Mouse (Mus musculus): ENCODE measurements at regions not wholly inside any gene's neighbourhood (a gene's known extent, or its start where the extent isn't known, plus 50 kb on each side); places are given as distances from the start of the nearest gene placed in this dataset.

DNA sequence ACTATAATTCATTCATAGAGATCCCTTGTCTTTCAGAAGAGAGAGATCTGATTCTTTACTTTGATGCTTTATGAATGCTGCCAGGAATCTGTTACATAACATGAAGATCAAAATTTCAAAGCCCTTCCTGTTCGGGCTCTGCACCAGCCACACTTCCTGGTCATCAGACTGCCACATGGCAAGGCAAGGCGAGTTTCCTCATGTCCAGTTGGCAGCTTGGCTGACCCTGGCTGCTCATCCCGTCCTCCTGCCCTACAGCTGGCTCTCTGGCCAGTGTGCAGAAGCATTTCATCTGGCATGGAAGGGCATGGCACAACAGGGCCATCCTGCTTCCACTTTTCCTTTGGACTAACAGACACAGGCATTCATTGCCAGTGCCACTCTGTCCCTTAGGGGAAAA is 292.2 kb upstream of the Slc24a5 start:
- DNase-seq (ENCODE audit: low read depth, low spot score), result no peak

DNA sequence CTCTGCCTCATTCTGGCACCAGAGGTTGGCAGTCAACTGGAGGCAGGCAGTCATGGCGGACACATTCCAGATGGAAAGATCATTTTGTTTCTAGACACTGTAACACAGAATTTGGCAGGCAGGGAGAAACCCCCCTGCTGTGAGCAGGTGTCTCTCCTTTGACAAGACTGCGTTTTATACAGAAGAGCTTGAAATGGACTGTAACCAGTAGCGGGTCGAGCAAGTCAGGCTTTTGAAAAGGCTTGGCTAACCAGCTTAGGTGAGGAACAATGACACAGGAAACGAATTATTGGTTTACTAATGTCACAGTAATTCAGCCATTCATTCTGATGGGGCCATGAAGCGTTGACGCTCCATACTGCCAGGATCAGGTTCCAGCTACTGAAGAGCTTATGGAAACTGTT is 275.3 kb upstream of the Slc24a5 start:
- DNase-seq (ENCODE audit: low read depth, low spot score), result no peak

DNA sequence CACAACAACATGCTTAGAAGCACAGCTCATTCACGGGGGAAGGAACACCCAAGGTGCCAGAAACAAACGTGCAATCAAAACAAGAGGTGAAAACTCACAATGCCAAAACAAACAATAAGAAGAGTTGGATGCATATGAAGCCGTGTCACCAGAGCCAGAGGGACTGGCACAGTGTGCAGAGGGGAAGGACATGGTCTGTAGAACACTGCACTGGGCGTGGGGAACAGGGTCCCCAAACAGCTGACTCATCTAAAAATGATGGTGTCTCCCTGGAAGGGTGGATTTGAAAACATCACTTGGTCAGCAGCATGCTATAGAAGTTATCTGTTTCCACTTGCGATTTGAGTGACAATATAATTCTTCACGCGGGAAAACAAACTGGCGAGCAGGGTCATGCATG is 256.2 kb upstream of the Slc24a5 start:
- no peak for DNase-seq (ENCODE audit: low read depth, low spot score)

DNA sequence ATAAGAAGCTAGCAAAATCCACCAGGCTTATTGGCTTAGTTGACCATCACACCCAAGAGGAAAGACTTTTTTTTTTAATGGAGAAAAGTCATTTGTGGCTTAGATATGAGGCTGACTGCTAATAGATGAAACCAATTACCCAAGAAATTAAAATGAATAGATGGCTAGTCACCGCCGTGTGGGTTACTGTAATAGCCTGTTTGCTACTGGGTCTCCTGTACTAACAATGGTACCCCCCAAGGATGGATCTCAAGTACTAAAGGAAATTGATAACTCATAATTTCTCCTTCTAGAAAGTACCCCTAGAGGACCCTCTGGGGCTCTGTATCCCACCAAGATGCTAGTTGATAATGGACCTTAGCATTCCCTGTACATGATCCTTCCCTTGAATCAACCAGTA is 251.1 kb upstream of the Slc24a5 start:
- no peak for DNase-seq (ENCODE audit: low read depth, low spot score)

DNA sequence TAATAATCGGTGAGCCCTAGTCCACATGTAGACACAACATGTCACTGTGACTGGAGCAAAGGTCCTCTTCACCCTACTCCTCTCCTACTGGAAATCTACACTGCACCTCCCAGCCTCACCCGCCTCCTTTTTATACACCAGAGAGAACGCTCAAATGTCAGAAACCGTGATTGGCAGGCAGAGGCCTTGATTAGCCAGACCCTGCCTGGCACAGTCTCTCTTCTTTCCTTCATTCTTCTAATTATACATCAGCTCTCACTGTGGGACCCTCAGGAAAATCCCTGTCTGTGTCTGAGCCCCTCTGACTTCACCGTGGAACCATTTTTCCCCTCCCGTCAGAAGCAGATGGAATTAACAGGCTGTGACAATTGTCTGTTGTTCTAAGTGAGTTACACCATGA is 248.1 kb upstream of the Slc24a5 start:
- no peak for DNase-seq (ENCODE audit: low read depth, low spot score)

DNA sequence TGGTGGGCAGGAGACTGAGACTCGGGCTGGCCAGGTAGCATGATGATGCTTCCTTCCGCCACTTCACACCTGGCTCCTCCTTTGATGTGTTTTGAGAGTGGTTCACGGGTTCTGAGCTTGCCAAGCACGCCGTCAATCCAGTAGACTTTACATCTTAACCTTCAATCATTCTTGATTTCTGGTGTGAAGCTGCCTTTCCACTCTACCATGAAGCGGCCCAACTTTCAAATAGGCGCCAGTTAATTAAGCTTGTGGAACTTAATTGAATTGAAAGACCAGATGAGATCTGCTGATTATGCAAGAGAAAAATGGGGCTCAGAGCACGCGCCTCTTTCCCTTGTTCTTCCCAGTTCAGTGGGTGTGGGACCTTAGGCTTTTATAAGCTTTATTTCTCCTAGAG is 247.1 kb upstream of the Slc24a5 start:
- no peak for DNase-seq (ENCODE audit: low read depth, low spot score)

DNA sequence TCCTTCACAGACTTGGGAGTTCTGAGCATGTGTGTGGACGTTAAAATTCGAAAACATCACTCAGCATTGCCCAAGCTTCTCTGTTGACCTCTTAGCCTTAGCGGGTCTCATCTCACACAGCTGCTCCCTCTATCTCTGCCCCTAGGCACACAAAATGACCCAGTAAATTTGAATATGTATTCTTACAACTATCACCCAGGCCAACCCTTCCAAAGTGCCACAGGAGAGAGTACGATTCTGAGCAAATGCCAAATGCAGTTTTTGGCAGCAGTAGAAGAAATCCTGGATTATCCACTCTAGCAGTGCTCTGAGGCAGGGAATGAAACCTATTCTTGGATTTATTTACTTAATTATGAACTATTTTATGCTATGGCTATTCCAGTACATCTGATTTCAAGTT is 246.6 kb upstream of the Slc24a5 start:
- no peak for DNase-seq (ENCODE audit: low read depth, low spot score)

DNA sequence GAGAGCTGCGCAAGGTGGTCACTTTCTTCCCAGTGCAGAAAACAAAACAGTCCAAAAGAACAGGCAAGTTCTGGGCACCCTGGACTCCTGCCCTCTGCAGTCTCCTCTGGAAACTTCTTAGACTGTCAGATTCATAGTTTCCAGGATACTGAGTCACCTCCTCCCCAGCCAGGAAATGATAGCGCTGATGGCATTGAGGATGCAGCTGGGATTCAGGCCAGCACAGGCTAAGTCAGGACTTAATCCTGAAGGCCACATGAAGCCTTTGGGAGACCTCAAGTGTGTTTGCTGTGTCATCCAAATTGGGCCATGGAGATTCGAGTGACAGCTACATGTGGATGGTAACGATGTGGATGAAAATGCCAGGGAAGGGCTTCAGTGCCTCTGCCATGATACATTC is 219.1 kb upstream of the Slc24a5 start:
- no peak for DNase-seq (ENCODE audit: low read depth, low spot score)

DNA sequence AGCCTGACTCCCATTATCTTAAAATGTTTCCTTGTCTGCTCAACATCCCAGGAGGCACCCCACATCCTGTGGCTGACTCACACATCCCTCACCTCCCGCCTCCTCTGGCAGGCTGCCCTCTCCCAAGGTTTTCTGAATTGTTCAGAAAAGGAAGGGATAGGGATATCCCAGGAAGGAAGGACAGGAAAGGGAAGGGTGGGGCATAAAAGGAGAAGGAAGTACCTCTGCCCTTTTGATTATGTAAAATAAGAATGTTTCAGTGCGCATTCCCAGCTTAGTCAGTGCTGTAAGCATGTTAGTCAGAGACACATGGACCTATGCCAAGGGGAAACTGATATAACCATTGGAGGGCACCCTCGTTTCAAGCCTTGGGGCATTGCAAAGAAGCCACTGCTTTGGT is 209.4 kb upstream of the Slc24a5 start:
- DNase-seq (ENCODE audit: low read depth, low spot score), result no peak

DNA sequence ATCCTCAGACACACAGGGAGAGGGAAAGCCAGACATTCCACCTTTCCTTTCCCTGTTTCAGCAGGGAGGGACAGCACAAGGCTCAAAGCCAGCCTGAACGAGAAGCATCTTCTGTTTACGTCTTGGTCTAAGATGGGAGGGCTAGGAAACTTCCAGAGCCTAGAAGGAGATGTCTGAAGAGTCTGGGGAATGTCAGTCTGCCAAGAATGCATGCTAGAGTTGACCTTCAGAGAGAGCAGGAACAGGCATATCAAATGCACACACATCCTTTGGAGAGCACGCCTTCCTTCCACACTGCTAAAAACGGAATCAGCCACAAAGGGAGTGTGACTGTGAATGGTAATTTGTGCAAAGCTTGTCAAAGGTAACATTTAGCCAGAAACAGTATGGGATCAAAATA is 179.7 kb upstream of the Slc24a5 start:
- DNase-seq (ENCODE audit: low read depth, low spot score), result no peak

DNA sequence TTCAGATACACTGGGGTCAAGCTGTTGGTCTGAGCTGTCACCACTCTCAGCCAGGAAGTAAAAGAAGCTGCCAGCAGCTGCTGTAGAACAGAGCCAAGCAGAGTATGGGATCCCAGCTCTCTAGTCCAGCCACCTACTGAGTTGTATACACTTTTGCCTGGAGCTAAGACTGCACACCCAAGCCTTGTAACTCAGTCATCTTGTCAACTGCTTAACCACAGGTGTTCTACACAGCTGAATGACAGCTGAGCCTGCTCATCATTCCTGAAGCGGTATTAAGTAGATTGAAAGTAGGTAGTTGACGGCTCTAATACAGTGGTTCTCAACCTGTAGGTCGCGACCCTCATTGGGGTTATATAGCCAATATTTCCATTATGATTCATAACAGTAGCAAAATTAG is 172.9 kb upstream of the Slc24a5 start:
- DNase-seq (ENCODE audit: low read depth, low spot score), result no peak

DNA sequence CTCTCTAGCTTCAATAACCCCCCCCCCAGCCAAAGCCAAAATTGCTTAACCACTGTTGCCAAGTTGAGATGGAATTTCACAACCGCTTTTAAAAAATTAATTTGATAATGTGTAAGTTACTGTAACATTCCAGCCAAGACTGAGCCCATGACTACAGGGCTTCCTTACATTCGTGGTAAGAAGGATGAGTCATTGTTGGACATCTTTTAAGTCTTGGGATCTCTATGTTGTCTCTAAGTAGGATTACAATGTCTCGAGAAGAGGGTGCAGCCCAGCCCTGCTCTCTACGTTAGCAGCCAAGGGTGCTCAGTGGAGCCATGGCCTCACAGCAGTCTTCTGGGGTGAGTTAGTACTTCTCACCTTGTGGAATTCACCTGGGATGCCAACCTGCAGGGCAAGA is 164.4 kb upstream of the Slc24a5 start:
- DNase-seq (ENCODE audit: low read depth, low spot score), result no peak

DNA sequence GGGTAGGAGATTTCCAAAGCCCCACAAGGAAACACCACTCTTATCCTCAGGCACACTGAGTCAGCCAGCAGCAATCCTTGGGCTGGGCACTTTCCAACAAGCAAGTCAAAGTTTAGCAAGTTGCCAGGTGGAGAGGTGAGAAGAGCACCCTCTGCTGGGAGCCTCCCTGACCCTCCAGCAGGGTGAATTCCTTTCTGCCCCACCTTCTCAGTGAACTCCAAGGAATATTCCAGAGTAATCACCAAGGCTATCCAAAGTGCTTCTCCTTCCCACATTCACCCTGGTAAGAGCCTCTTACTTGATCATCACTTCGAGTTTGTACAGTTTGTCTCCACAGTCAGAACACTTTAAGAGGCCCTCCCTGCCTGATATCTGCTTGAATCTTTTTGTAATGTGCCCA is 162.8 kb upstream of the Slc24a5 start:
- DNase-seq (ENCODE audit: low read depth, low spot score), result no peak

DNA sequence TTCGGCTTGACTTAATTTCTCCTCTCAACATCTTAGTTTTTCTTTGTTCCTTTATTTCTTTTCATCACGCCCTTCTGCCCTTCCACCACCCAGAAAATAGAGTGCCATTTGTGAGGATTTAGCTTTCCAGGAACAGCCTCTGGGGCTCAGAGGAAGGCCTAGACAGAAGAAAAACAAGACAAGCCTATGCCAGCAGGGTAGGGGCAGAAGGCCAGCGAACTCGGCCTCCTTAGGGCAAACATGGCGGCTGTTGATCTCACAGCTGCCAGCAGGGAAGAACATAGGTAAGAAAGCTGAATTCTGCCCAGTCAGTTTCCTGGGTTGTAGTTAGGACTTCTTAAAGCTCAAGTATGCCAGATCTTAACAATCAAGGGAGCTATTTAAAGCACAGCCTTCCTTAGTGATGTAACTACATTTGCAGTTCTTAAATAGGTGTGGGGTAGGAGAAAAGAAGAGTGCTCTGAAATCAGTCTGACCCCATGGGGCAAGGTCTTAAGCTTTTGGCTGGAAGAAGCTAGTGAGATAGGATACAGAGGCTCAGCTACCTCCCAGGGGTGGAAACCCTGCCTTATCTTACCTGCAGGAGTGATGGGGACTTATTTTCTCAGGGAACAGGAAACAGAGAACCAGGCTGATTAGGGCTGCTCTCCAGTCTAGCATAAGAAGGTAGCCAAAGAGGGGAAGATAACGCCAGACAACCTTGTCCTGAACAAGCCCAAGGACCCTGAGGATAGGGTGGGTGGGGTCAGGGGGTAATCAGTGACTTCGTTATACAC is 148.8 kb upstream of the Slc24a5 start:
- DNase-seq (ENCODE audit: low read depth, low spot score), result no peak

DNA sequence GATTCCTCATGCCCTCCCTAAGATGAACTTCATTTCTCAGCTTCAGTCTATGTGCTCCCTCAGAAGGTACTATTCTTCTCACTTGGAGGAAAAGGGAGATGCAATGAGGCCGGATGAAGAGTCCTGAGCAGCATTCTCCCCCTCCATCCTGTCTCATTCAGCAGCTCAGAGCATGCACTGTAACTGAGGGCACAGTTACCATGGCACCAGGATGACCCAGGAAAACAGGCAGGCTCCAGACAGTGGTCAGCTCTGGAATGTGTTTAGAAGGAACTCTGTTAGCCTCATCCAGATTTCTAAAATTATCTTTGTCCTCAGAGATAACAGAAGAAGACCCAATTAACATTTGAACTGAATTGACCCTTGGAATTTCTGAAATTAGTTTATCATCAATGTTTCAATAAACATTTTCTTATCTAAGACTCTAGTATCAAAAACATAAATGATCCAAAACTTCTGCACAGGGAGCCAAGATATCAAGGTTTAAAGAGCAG is 148.1 kb upstream of the Slc24a5 start:
- DNase-seq (ENCODE audit: low read depth, low spot score), result no peak

DNA sequence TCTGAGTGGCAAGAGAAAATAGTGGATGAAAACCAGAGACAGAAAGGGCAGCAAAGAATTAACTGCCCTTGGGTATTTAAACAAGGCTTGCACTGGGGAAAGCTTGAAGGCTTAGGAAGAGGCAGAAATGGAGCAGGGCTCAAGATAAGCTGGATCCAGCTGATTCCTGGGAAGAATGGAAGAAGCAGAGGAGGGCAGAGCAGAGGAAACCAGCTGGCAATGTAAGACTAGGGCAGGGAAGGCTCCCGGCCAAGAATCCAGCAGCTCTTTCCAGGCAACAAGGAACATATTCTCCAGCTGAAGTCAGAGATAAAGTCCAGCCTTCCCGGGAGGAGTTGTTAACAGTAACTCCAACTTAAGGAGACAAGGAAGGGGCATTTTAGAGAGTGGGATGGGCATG is 147.7 kb upstream of the Slc24a5 start:
- DNase-seq (ENCODE audit: low read depth, low spot score), result no peak

DNA sequence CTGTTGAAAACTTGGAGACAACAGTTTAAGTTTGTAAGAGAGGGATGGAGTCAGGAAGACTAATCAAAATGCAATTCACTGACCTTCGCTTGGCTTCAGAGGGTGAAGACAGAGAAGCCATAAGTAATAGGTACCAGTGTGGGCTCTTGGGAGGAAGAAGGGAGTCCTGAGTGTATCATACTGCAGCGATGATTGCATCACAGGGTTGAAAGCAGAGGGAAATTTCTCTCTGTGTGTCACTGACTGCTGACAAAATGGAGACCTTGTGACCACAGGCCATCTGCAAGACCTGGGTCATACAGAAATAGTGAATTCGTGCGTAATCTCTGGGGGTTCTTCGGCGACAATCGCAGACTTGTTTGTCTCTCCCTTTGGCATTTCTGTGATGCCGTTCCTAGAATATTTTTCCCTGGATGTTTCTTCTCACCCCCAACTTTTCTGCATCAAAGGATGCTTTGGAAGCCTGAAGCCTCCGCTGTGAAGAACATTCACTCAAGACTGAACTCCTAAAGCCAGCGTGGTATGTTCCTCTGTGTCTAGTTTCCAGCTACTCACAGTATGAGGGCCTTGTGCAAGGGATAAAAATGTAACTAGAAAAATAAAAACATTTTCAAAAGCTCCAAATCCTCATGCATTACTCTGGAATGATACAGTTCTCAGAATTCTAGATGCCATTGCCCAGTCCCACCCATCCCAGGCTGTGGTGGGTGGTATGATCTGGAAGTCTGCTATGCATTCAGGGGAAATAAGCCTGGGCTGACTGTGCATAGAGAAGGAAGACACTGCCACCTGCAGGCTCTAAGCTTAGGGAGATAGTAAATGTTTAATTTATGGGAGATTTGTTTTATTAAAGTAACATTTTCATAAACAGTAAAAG is 139.8 kb upstream of the Slc24a5 start:
- DNase-seq (ENCODE audit: low read depth, low spot score), result peak; percentile 36

DNA sequence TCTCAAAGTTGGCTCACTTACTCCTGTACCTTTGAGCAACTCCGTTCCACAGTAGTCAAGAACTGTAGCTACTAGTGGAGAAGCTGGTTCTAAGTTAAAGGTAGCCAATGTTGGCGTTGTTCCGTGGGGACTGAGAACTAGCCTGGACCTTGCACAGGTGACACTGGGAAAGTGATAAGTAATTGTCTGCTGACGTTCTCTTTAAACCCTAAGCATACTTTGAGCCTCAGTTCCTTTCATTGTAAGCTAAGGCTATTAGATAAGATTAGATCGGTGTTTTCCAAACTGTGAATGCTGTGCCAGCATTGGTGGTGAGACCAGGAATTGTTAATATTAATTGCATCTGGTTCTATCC is 139.2 kb upstream of the Slc24a5 start:
- no peak for DNase-seq (ENCODE audit: low read depth, low spot score)

DNA sequence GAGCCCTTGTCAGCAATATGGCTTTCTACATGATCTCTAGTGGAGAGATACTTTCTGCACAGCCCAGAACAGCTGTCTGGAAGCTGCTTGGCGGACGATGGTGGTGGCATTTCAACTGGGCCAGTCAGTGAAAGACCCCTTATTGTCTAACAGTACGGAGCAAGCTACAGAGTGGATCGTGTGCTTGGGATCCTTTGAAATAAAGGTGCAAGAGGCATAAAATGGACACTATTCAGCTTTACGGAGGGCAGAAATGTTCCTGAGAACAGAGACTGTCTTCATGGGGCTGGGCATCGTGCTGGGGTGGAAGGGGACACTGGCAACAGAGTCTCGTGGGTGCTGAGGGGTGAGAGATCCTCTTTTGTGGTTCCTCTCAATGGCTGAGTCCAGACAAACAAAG is 137.2 kb upstream of the Slc24a5 start:
- DNase-seq (ENCODE audit: low read depth, low spot score), result no peak

DNA sequence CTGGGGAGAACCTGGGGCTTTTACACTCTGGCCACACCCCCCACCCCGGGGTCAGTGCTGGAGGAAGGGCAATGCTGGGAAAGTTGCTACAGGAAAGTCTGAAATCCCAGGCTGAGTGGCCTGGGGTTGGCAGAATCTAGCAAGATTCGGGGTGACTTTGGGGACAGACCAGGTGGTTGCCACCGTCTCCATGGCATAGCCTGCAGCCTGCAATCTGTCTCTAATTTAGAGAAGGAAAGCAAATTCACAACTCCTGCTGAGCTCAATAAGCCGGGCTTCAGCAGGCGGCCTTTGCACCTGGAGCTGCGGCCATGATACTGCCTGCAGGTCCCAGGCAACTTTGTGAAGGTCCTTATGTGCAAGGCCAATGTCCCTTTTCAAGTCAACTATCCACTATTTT is 135.4 kb upstream of the Slc24a5 start:
- no peak for DNase-seq (ENCODE audit: low read depth, low spot score)

DNA sequence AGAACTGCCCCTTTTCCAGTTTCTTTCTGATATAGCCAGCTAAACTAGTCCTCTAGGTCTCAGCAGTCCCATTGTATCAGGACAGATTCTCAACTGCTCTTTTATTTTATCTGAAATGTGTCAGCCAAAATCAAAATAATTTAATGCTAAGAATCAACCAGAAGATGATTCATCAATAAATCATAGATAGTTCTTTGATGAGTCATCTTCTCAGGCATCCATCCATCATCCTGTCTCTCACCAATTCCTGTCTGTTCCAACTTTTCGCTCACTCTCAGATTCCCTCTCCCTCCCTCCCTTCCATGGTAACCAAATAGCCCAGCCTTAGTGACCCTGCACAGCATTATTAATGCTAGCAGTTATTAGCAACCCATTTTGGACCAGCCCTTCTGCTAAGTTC is 134.0 kb upstream of the Slc24a5 start:
- DNase-seq (ENCODE audit: low read depth, low spot score), result no peak

DNA sequence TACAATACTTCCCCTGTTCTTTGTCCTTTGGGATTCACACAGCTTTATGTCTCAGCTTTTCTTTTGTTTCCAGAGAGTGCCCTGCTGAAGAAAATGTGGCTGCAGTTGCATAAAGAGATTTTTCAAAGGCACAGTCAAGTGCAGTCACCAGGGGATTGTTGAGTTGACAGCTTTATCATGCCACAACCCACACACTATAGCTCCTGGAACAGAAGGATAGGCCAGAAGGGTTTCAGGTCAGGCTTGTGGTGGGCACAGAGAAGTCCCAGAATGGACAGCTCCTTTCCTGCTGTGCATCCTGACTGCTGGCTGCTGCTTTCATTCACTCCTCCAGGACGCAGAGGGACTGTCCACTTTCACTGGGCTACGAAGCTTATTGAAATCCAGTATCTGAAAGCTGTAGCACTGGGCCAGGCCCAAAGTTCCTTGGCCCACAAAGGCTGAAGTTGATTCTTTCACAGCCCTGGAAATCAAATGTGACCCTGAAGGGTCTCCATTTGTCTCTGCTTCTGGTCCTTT is 119.6 kb upstream of the Slc24a5 start:
- no peak for DNase-seq (ENCODE audit: low read depth, low spot score)

DNA sequence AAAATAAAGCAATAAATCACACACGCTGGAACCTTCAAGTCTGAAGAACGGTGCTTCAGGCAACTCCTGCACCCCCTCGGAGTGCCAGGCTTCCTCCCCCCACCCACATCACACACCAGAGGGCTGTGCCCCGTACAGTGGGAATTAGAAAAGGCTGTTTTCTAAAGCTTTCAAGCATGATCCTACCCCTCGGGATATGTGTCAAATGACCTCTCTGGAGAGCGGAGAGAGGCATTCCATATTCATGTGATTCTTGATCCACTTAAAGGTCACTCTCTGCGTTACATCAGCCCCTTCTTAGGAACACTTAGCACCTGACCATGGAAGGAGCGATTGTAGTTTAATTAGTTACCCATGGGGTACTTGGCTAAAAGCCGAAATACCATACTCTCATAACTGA is 119.1 kb upstream of the Slc24a5 start:
- DNase-seq (ENCODE audit: low read depth, low spot score), result no peak

All from embryo, embryonic 11.5 days (tissue).